Mouse (Mus musculus) CH12.LX (cell line): Measurements from ENCODE around the gene Ppp4r2. TPM values are rescaled to one million over a fixed set of nuclear protein-coding genes. Genes with fewer than 3 reads are reported as not detected.
A peak's percentile ranks its signal among the peaks of the same experiment; 100 is the strongest.

Experiments used
- DNase-seq: peaks from one replicate; pipeline ENCODE4 v3.0.0-alpha.2; 2013; ENCODE audit errors: extremely low read depth
- H3K27ac ChIP-seq: 2 replicates; pipeline ENCODE4 v1.5.1; 2012; ENCODE audit warnings: low read depth, mild to moderate bottlenecking, control low read depth, moderate library complexity; ENCODE audit not compliant: insufficient read depth
- H3K27me3 ChIP-seq: replicated peaks from 2 replicates; pipeline ENCODE3; 2012; ENCODE audit warnings: inconsistent platforms
- H3K36me3 ChIP-seq, 2 experiments: replicated peaks in 1 of 2; 2 replicates each; pipeline versions ENCODE3 to v1.6.1; 2012; ENCODE audit warnings: inconsistent platforms in 1 of 2, low read length in 1 of 2, mild to moderate bottlenecking in 1 of 2, mixed read lengths in 1 of 2, moderate library complexity in 1 of 2; ENCODE audit not compliant: control insufficient read depth in 1 of 2, insufficient read depth in 1 of 2
- H3K4me1 ChIP-seq, 2 experiments: 2 replicates each; pipeline ENCODE4 v1.6.1; 2012; ENCODE audit warnings: inconsistent platforms in 1 of 2, moderate library complexity in 1 of 2; ENCODE audit not compliant: insufficient read depth in 2 of 2, control insufficient read depth in 1 of 2
- H3K4me2 ChIP-seq: 2 replicates; pipeline ENCODE4 v1.6.1; 2012; ENCODE audit warnings: low read depth, mild to moderate bottlenecking, control low read depth; ENCODE audit not compliant: poor library complexity, insufficient read depth, severe bottlenecking
- H3K4me3 ChIP-seq, 3 experiments: fragments of 150-350 bp in 1 of 3; sonication (generic) in 1 of 3; replicated peaks in 1 of 3; 2 replicates each; pipeline versions ENCODE3 to v1.5.1; 2011 to 2012; ENCODE audit warnings: low read depth in 2 of 3, low read length in 2 of 3, mild to moderate bottlenecking in 2 of 3, moderate library complexity in 2 of 3, control low read depth in 1 of 3, improper control_type of control experiment in 1 of 3, inconsistent platforms in 1 of 3, mixed read lengths in 1 of 3; ENCODE audit not compliant: poor library complexity in 1 of 3
- H3K79me2 ChIP-seq: replicated peaks from 2 replicates; pipeline ENCODE4 v1.6.1; 2012; ENCODE audit warnings: mild to moderate bottlenecking, moderate library complexity; ENCODE audit not compliant: control insufficient read depth, poor library complexity, insufficient read depth, severe bottlenecking; ENCODE audit errors: extremely low read depth
- H3K9ac ChIP-seq: 2 replicates; pipeline ENCODE4 v1.6.1; 2012; ENCODE audit warnings: low read depth, mild to moderate bottlenecking, control low read depth, moderate library complexity; ENCODE audit not compliant: insufficient read depth
- H3K9me3 ChIP-seq: replicated peaks from 2 replicates; pipeline ENCODE3; 2012; ENCODE audit warnings: low read length, inconsistent platforms, mixed read lengths
- BHLHE40 ChIP-seq: IDR thresholded peaks from 2 replicates; pipeline ENCODE4 v1.6.1; 2011; ENCODE audit warnings: mild to moderate bottlenecking, low read depth, low read length, improper control_type of control experiment
- CHD2 ChIP-seq: IDR thresholded peaks from 2 replicates; pipeline ENCODE4 v1.6.1; 2011; ENCODE audit warnings: low read length, improper control_type of control experiment
- CTCF ChIP-seq, 2 experiments: IDR thresholded peaks in 1 of 2; conservative IDR thresholded peaks in 1 of 2; 2 replicates each; pipeline ENCODE4 v1.5.1; 2011 to 2012; ENCODE audit warnings: low read depth in 2 of 2, low read length in 2 of 2, improper control_type of control experiment in 1 of 2, inconsistent platforms in 1 of 2, mild to moderate bottlenecking in 1 of 2, moderate library complexity in 1 of 2
- E2F4 ChIP-seq: IDR thresholded peaks from 2 replicates; pipeline ENCODE4 v1.6.1; 2011; ENCODE audit warnings: low read depth, low read length, improper control_type of control experiment; ENCODE audit not compliant: insufficient replicate concordance
- ELF1 ChIP-seq: IDR thresholded peaks from 2 replicates; pipeline ENCODE4 v1.6.1; 2014; ENCODE audit warnings: low read depth, mild to moderate bottlenecking, inconsistent platforms, low read length, improper control_type of control experiment
- ETS1 ChIP-seq: conservative IDR thresholded peaks from 2 replicates; pipeline ENCODE4 v1.6.1; 2012; ENCODE audit warnings: low read depth, mild to moderate bottlenecking, inconsistent platforms, low read length, improper control_type of control experiment, moderate library complexity
- GABPA ChIP-seq: IDR thresholded peaks from 2 replicates; pipeline ENCODE4 v1.6.1; 2012; ENCODE audit warnings: low read depth, low read length, improper control_type of control experiment, inconsistent platforms; ENCODE audit not compliant: insufficient replicate concordance
- HCFC1 ChIP-seq: IDR thresholded peaks from 2 replicates; pipeline ENCODE4 v1.6.1; 2012; ENCODE audit warnings: low read depth, mild to moderate bottlenecking, inconsistent platforms, low read length, improper control_type of control experiment
- IRF4 ChIP-seq: IDR thresholded peaks from 2 replicates; pipeline ENCODE4 v1.6.1; 2014; ENCODE audit warnings: low read depth, mild to moderate bottlenecking, inconsistent platforms, low read length, improper control_type of control experiment
- JUND ChIP-seq: conservative IDR thresholded peaks from 2 replicates; pipeline ENCODE4 v1.6.1; 2011; ENCODE audit warnings: low read depth, low read length, improper control_type of control experiment
- KAT2A ChIP-seq: IDR thresholded peaks from 2 replicates; pipeline ENCODE4 v1.6.1; 2012; ENCODE audit warnings: low read length, improper control_type of control experiment, inconsistent platforms; ENCODE audit not compliant: insufficient replicate concordance
- MAX ChIP-seq: IDR thresholded peaks from 2 replicates; pipeline ENCODE4 v1.6.1; 2011; ENCODE audit warnings: low read length, improper control_type of control experiment
- MAZ ChIP-seq: IDR thresholded peaks from 2 replicates; pipeline ENCODE4 v1.6.1; 2012; ENCODE audit warnings: low read depth, mild to moderate bottlenecking, inconsistent platforms, low read length, improper control_type of control experiment, moderate library complexity
- MEF2A ChIP-seq: IDR thresholded peaks from 2 replicates; pipeline ENCODE4 v1.6.1; 2014; ENCODE audit warnings: low read depth, mild to moderate bottlenecking, inconsistent platforms, low read length, improper control_type of control experiment, borderline replicate concordance
- MXI1 ChIP-seq: IDR thresholded peaks from 2 replicates; pipeline ENCODE4 v1.6.1; 2011; ENCODE audit warnings: mild to moderate bottlenecking, low read depth, low read length, improper control_type of control experiment
- MYC ChIP-seq: IDR thresholded peaks from 2 replicates; pipeline ENCODE4 v1.6.1; 2011; ENCODE audit warnings: low read depth, mild to moderate bottlenecking, improper control_type of control experiment, low read length
- NRF1 ChIP-seq: IDR thresholded peaks from 2 replicates; pipeline ENCODE4 v1.6.1; 2014; ENCODE audit warnings: low read depth, mild to moderate bottlenecking, inconsistent platforms, low read length, improper control_type of control experiment, moderate library complexity
- PAX5 ChIP-seq: IDR thresholded peaks from 2 replicates; pipeline ENCODE4 v1.6.1; 2012; ENCODE audit warnings: low read length, inconsistent platforms, mixed read lengths
- POLR2A ChIP-seq: IDR thresholded peaks from 2 replicates; pipeline ENCODE4 v1.6.1; 2011; ENCODE audit warnings: low read depth, mild to moderate bottlenecking, improper control_type of control experiment, low read length
- POLR2AphosphoS2 ChIP-seq: IDR thresholded peaks from 2 replicates; pipeline ENCODE4 v1.6.1; 2011; ENCODE audit warnings: low read depth, low read length, improper control_type of control experiment
- RAD21 ChIP-seq: IDR thresholded peaks from 2 replicates; pipeline ENCODE4 v1.6.1; 2011; ENCODE audit warnings: low read depth, mild to moderate bottlenecking, low read length, improper control_type of control experiment, moderate library complexity
- SIN3A ChIP-seq: IDR thresholded peaks from 2 replicates; pipeline ENCODE4 v1.6.1; 2012; ENCODE audit warnings: low read length, improper control_type of control experiment, inconsistent platforms
- SMC3 ChIP-seq: IDR thresholded peaks from 2 replicates; pipeline ENCODE4 v1.6.1; 2011; ENCODE audit warnings: low read depth, low read length, improper control_type of control experiment
- TBP ChIP-seq: conservative IDR thresholded peaks from 2 replicates; pipeline ENCODE4 v1.6.1; 2011; ENCODE audit warnings: low read depth, low read length, improper control_type of control experiment
- TCF12 ChIP-seq: IDR thresholded peaks from 2 replicates; pipeline ENCODE4 v1.6.1; 2014; ENCODE audit warnings: low read depth, mild to moderate bottlenecking, inconsistent platforms, low read length, improper control_type of control experiment
- UBTF ChIP-seq: IDR thresholded peaks from 2 replicates; pipeline ENCODE4 v1.6.1; 2012; ENCODE audit warnings: low read depth, mild to moderate bottlenecking, inconsistent platforms, low read length, improper control_type of control experiment, moderate library complexity
- USF1 ChIP-seq: IDR thresholded peaks from 2 replicates; pipeline ENCODE4 v1.6.1; 2014; ENCODE audit warnings: low read depth, mild to moderate bottlenecking, inconsistent platforms, low read length, improper control_type of control experiment
- USF2 ChIP-seq: conservative IDR thresholded peaks from 2 replicates; pipeline ENCODE4 v1.6.1; 2011; ENCODE audit warnings: low read depth, low read length, improper control_type of control experiment
- ZC3H11A ChIP-seq: IDR thresholded peaks from 2 replicates; pipeline ENCODE4 v1.6.1; 2012; ENCODE audit warnings: low read depth, mild to moderate bottlenecking, inconsistent platforms, low read length, improper control_type of control experiment
- ZKSCAN1 ChIP-seq: IDR thresholded peaks from 2 replicates; pipeline ENCODE4 v1.6.1; 2012; ENCODE audit warnings: low read depth, inconsistent platforms, low read length, improper control_type of control experiment, borderline replicate concordance
- ZMIZ1 ChIP-seq: IDR thresholded peaks from 2 replicates; pipeline ENCODE4 v1.6.1; 2012; ENCODE audit warnings: low read depth, mild to moderate bottlenecking, inconsistent platforms, low read length, improper control_type of control experiment
- ZNF384 ChIP-seq: IDR thresholded peaks from 2 replicates; pipeline ENCODE4 v1.6.1; 2012; ENCODE audit warnings: low read depth, low read length, improper control_type of control experiment, inconsistent platforms
- dilution Hi-C: fragments of 300-500 bp; cut with MboI; formaldehyde crosslinking; loops from 2 replicates; pipeline ENCODE4 v1.14.3; 2020; ENCODE audit warnings: low sequenced_read_pairs; ENCODE audit not compliant: extremely low pct_unique_long_range_greater_than_20kb, extremely low pct_ligation_motif_present
- in situ Hi-C: fragments of 300-500 bp; cut with MboI; formaldehyde crosslinking; loops from 3 replicates; pipeline ENCODE4 v1.14.3; 2019; ENCODE audit warnings: low sequenced_read_pairs, low pct_ligation_motif_present, low pct_unique_long_range_greater_than_20kb, mixed read lengths
- polyA plus RNA-seq: library from polyadenylated mRNA; unstranded; fragments of >175 nt; gene quantifications from 2 replicates; pipeline ENCODE4 v1.2.1, GENCODE M21; 2012; ENCODE audit warnings: low read depth; ENCODE audit not compliant: insufficient read length
- total RNA-seq, 2 experiments: library from RNA; depleted of rRNA; stranded (reverse); fragments of 300-350 nt in 1 of 2; fragments of >200 nt in 1 of 2; gene quantifications; 2 replicates each; pipeline ENCODE4 v1.2.3; 2012 to 2014

Ppp4r2 gene
- total and polyA plus RNA-seq, 3 experiments: 53.3 to 134 (median 115) TPM

DNA sequence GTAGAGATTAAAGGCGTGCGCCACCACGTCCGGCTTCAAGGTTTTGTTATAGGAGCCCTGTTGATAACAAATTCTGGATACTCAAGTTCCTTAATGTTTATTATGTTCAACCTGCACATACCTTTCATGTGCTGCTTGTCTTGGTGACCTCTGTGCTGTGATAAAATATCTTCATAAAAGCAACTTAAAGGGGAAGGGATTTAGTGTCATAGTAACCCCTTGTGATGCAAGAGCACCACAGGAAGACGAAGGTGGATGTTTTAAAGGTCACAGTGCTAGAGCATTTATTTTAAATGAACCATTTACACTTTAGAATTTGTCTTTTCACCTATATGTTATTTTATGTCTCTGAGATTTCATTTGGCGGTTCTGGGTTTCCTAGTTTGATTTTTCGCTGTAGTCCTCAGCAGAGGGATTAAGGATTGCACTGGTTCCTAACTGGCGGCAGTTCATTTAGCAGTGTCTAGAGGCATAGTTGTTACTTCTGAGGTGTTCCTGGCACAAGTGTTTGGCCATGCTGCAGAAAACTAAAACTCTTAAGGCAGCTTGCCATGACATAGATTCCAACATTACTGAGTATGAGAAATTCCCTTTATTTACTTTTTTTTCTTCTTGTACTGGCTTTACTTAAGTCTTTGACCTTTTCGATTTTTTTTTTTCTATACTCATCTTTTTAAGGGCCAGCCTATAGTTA is 15.4 kb downstream of the Ppp4r2 start:
- Histone ChIP-seq H3K27ac (no peak overlapping the region), H3K9me3 (no peaks in the 10 kb centered on the region), H3K4me2 (no peak overlapping the region), H3K4me1 (peaks cover 13 to 78% of the 10 kb centered on the region in 2 experiments), H3K9ac (no peak overlapping the region), H3K36me3 (peaks cover 23 to 69% of the 10 kb centered on the region in 2 experiments), H3K79me2 (peaks cover 84% of the 10 kb centered on the region), H3K4me3 (no peak overlapping the region), H3K27me3 (no peaks in the 10 kb centered on the region)
- no peak for TF ChIP-seq PAX5
- TF ChIP-seq MAX: no peak
- TF ChIP-seq RAD21: no peak
- no peak for TF ChIP-seq MYC
- DNase-seq: no peak
- dilution Hi-C loops (no loop called here), in situ Hi-C loops (no loop called here)

DNA sequence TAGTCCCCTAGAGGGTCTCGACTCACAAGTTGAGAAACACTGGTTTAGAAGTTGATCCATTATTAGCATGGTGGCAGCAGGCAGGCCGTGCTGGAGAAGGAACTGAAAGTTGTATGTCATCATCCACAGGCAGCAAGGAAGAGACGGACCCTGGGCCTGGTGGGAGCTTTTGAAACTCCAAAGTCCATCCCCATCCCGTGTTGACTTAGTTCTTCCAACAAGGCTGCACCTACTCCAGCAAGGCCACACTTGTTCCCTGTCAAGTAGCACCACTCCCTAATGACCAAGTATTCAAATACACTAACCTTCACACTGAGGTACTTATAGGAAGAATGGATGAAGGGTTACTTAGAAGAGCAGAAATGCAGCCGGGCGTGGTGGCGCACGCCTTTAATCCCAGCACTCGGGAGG is 17.3 kb downstream of the Ppp4r2 start:
- H3K79me2 ChIP-seq: peaks cover 81% of the 10 kb centered on the region
- dilution Hi-C loops (no loop called here), in situ Hi-C loops (no loop called here)
- peaks cover 29 to 71% of the 10 kb centered on the region in 2 experiments for H3K36me3 ChIP-seq
- DNase-seq: peak; percentile 62
- no peaks in the 10 kb centered on the region for H3K9me3 ChIP-seq
- peak overlapping the region; percentile 84 for H3K27ac ChIP-seq
- H3K9ac ChIP-seq: peak overlapping the region; percentile 51; the same call in 1 of the 2 replicates
- peaks cover 13 to 62% of the 10 kb centered on the region in 2 experiments for H3K4me1 ChIP-seq
- H3K27me3 ChIP-seq: no peaks in the 10 kb centered on the region
- no peak overlapping the region for H3K4me3 ChIP-seq
- H3K4me2 ChIP-seq: peak overlapping the region; percentile 69
- TF ChIP-seq MEF2A: peak; percentile 86
- peak; percentile 62 for TF ChIP-seq ETS1
- TF ChIP-seq SIN3A: peak; percentile 40; the same call in 1 of the 2 replicates
- no peak for TF ChIP-seq RAD21
- TF ChIP-seq ZC3H11A: no peak
- TF ChIP-seq UBTF: no peak
- TF ChIP-seq MYC: 0 out of 2 replicates have a peak, but pooled peaks have one; percentile 38
- no peak; the same call in 1 of the 2 replicates for TF ChIP-seq SMC3
- no peak for TF ChIP-seq E2F4
- peak; percentile 23; the same call in 1 of the 2 replicates for TF ChIP-seq JUND
- TF ChIP-seq ZMIZ1: no peak
- TF ChIP-seq CTCF (conservative IDR thresholded peaks at IDR 0.05 in 1 of 2, IDR thresholded peaks at IDR 0.05 in 1 of 2; ENCODE audit: low read depth in 2 of 2, low read length in 2 of 2): no peak
- TF ChIP-seq GABPA: no peak
- TF ChIP-seq TCF12: no peak
- no peak for TF ChIP-seq USF1
- TF ChIP-seq IRF4: peak; percentile 97
- peak; percentile 73 for TF ChIP-seq BHLHE40
- TF ChIP-seq ZKSCAN1: no peak
- no peak for TF ChIP-seq POLR2A
- TF ChIP-seq CHD2: no peak
- no peak for TF ChIP-seq NRF1
- TF ChIP-seq HCFC1: no peak
- no peak for TF ChIP-seq TBP
- TF ChIP-seq ELF1: no peak; the same call in 1 of the 2 replicates
- TF ChIP-seq MAZ: no peak
- TF ChIP-seq KAT2A: no peak
- no peak for TF ChIP-seq USF2
- TF ChIP-seq MXI1: no peak
- TF ChIP-seq PAX5: no peak
- TF ChIP-seq ZNF384: no peak
- TF ChIP-seq POLR2AphosphoS2: no peak
